Mouse (Mus musculus) v-Abl transformed pro-B cells (cell line): ENCODE measurements around the gene Dmrtc2.
"Not testable (repeated sequence)": the region's sequence is repeated elsewhere in the genome, so short reads cannot be mapped to it uniquely, and the experiment has no call there.

Experiments
- in situ Hi-C, 2 experiments: fragments of 400-800 bp; cut with MboI; formaldehyde crosslinking; loops; one replicate each; pipeline ENCODE4 v1.15.1; 2025; ENCODE audit not compliant: unreplicated experiment in 2 of 2

The Dmrtc2 gene

GRCm38 (mm10) chr7:24869532-24870165, at the start of gene Dmrtc2, which contains the start of gene Lypd4:
Dmrtc2 (plus strand) TSS chr7:24870057.
Lypd4 (minus strand) TSS chr7:24869941.
- in situ Hi-C loops = loop anchor here in 1 of 2 experiments (5.0 kb wide), 1 partner anchor 47 kb away; no protein-coding TSS in a partner anchor

- in situ Hi-C loops = loop anchor here in 1 of 2 experiments (5.0 to 25.0 kb wide), 2 partner anchors 48 to 513 kb away; partner anchors contain the start of gene Dmrtc2
Measured at GRCm38 (mm10) chr7:24824452-24824851, 45.4 kb upstream of the Dmrtc2 start.

DNA sequence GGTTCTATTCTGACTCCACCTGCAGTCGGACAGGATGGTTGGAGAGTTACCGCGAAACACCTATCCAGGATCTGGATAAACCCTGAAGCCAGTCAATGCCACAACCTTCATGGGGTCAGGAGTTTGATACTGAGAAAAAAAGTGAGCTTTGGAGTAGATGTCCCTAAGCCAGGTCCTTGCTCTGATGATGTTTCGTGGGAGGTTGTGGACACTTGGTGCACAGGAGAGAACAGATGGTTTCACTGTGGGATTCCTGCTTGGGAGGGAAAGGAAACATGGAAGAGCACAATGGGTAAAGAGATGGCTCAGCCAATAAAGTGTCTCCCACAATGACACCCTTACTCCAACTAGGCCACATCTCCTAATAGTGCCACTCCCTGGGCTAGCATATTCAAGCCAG, 42.7 kb upstream of the Dmrtc2 start:
- in situ Hi-C loops = no loop called here

DNA sequence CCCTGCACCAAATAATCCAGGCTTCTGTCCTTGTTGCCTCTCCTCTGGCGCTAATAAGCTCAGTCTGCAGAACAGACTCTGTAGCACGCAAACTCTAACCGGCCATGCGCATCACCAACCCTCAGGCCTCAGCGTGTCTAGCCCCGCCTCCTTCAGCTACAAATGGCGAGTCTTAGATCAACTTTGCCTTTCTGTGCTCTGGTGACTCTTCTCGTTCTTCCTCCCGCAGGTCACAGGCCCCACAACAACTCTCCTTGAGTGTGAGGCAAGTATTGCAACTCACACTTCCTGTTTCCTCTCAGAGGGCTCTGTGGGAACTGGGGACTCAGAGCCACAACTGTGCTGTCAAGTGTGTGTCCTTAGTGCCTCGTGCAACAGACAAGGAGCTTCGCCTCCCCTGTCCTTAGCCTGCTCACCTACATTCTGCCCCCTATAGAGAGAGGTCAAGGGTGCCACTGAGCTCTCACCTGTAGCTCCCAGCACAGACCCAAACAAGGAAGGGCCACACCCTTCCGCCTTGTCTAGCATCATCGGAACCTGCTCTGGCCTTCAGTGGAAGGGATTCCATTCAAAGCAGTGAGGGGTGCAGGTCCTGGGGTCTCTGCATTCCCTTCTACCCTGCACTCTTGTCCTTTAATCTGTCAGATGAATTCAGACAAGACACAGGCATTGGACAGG, 31.0 kb upstream of the Dmrtc2 start:
- in situ Hi-C loops = not testable (repeated sequence)

- in situ Hi-C loops = no loop called here
Measured at GRCm38 (mm10) chr7:24839410-24839808, 30.4 kb upstream of the Dmrtc2 start.

DNA sequence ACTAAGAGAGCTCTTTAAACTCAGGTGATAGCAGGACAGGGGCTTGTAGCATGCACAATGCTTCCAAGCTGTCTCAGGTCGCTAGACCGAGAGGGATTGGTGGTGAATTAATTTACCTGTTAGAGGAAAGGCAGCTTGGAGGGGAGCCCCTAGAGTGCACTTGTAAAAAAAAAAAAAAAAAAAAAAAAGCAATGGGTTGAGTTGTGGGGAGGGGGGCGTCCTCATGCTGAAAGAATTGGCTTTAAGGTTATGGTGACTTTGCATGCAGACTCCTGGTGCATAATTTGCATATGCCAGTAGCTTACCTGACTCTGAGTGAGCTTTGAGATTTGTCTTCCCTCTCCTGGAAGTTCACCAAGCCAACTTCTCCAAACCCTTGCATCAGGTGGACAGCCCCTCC, 29.5 kb upstream of the Dmrtc2 start:
- in situ Hi-C loops = no loop called here

DNA sequence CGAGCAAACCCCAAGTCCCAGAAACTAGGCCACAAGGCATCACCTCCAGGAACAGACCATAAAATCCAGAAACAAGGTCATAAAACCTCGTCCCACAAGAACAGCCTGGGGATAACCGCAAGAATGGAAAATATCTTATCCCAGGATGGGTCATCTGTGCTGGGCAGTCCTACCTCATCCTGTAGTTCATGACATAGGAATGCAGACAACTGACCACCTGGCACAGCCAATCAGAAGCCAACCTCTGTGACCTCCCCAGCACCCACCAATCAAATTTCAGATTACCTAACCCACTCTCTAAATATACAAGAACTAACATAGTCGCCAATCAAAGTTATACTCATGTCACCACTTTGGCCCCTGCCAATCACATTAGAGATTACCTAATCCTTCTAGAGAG, 28.8 kb upstream of the Dmrtc2 start:
- in situ Hi-C loops = no loop called here

DNA sequence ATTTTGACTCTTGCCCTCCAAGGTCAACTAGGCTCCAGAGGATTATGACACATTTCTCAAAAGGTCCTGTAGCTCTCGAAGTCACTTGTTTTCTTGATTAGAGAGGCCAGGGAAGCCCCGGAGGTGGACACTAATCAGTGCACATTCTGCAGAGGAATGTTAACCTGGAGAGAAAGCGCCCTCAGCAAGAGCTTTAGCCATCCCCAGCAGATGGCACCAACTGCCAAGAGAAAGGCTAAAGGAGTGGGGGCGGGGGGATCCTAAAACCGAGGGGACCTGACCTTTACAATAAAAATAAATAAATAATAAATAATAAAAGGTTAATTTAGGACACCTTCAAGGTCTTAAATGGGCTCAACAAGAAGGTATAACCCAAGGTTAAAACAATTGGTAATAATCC, 25.7 kb upstream of the Dmrtc2 start:
- in situ Hi-C loops = no loop called here

GRCm38 (mm10) chr7:24845181-24845580, 24.7 kb upstream of the Dmrtc2 start:
- in situ Hi-C loops = no loop called here

DNA sequence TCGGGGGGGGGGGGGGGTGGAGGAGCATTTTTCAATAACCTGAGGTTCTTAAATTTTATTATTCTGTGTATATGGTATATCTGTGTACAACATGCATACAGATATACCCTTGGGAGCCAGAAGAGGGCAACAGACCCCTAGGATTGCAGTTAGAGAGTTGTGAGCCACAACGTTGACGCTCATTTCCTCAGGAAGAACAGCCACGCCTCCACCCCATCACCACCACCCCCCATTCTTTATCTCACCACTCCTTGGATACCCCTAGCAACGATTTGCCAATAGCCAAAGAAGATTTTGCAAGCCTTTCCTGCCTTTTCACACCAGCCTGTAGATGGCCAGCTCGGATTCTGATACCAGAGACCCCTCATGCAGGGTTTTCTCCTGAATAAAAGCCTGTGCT, 24.1 kb upstream of the Dmrtc2 start:
- in situ Hi-C loops = no loop called here

GRCm38 (mm10) chr7:24846576-24846975, 23.3 kb upstream of the Dmrtc2 start:
- in situ Hi-C loops = not testable (repeated sequence)

GRCm38 (mm10) chr7:24850162-24850561, 19.7 kb upstream of the Dmrtc2 start:
- in situ Hi-C loops = no loop called here

- in situ Hi-C loops = no loop called here
Measured at GRCm38 (mm10) chr7:24850899-24851303, 19.0 kb upstream of the Dmrtc2 start.

- in situ Hi-C loops = no loop called here
Measured at GRCm38 (mm10) chr7:24851596-24852325, 18.1 kb upstream of the Dmrtc2 start.

DNA sequence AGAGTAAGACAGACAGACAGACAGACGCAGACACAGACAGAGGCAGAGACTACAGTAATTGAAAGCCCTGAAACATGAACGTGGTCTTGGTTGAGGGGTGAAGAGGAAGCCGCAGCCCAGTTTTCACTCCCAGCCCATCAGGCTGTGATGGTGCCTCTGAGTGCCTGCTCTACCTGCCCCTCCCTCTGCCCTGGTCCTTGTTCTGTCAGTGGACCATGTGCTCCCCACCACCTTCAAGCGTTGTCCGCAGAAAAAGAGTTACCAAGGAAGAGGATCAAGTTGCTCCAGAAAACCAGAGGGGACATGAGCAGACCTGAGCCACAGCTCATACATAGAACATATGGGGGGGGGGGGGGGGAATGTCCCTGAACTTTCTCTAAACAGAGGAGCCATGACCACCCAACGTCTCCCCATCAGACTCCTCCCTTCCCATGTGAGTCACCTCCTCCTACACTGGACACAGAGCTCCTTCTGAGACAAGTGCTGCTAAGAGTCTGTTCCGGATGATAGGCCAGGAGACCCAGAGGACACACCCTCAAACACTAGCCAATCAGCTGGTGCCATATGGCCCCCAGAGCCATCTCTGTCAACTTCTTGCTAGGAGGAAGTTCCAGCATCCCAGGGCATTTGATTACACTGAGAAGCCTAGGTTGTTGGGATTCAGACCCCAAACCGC, 17.2 kb upstream of the Dmrtc2 start:
- in situ Hi-C loops = no loop called here

DNA sequence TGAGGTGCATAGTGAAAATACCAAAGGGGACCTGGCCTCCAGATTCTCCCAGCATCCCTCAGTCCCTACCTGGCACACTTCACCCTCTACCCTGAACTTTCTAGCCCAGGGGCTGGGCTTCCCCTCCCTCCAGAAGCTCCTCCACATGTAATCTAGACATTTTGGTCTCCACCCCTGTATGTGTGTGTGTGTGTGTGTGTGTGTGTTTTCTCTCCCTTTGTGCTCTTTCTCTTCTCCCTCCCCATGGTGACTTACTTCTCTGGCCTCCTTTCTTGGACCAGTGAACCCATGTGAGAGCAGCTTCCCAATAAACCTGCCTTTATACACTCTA, 16.7 kb upstream of the Dmrtc2 start:
- in situ Hi-C loops = no loop called here

- in situ Hi-C loops = no loop called here
Measured at GRCm38 (mm10) chr7:24853695-24854094, 16.2 kb upstream of the Dmrtc2 start.

GRCm38 (mm10) chr7:24856460-24857120, 13.3 kb upstream of the Dmrtc2 start:
- in situ Hi-C loops = no loop called here

DNA sequence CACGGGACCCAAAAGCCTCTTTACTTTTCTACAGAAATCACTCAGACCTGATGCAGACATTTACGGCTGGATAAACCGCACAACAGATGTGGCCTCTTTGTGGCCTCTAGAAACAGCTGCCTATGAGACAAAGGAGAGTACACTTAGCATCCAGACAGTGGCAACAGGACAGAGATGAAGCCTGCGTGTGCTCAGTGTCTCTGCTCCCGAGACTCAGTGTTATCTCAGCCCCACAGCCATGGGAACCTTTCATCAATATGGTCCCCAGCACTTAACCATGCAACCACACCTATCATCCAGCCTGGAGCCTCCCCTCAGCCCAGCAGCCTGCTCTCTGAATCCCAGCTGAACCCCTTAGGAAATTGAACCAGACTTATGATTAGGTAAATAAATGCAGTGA, 10.6 kb upstream of the Dmrtc2 start:
- in situ Hi-C loops = no loop called here

- in situ Hi-C loops = no loop called here
Measured at GRCm38 (mm10) chr7:24861913-24862312, 7.9 kb upstream of the Dmrtc2 start, which contains the start of gene Gm9844. Gm9844 (plus strand) TSS chr7:24862213.
